In the genomic region with DNA sequence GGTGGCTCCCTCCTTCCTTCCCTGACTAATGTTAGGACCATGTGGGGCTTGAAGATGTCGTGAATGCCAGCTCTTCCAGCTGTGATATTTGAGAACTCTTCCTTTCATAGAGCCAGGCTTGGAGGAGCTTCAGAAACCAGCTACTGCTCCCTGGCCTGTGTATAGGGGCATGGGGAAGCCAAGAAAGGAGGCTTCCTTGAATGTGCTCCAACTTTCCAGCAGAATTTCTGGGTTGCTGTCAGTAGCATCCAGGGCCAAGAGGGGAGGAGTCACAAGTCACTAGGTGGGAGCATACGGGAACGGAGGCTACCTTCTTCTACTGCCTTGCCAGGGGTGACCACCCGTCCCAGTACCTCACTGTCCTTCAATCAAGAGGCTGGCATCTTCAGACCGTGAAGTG, we compare ENCODE assay signal across 38 mouse cellular contexts. TPM values are rescaled to one million over a fixed set of nuclear protein-coding genes. Genes with fewer than 3 reads are reported as not detected.
DNase-seq lines count a peak whose midpoint lies in the region; ATAC-seq and TF ChIP-seq lines count a peak whose summit lies in the region.
"Had no signal": no experiment of that assay in that cellular context is flagged by ENCODE, and none has a peak within 500 bp of the region (broad histone marks: within the 10 kb centered on the region; RNA-seq: fewer than 3 reads in every experiment).

No protein-coding gene starts in this region.

- H3K4me1 ChIP-seq in embryonic facial prominence, embryonic 14.5 days (ENCODE audit: control insufficient read depth, insufficient read depth, low read length) = no peaks in the 10 kb centered on the region; the same call in 1 of the 2 replicates
- H3K4me1 ChIP-seq in embryonic facial prominence, embryonic 10.5 days = no peaks in the 10 kb centered on the region
- H3K4me1 ChIP-seq in heart, embryonic 10.5 days = no peaks in the 10 kb centered on the region
- H3K4me1 ChIP-seq in lung, postnatal 0 days (ENCODE audit: insufficient read depth, low read depth, low read length) = no peaks in the 10 kb centered on the region

- H3K9me3 ChIP-seq in embryonic facial prominence, embryonic 14.5 days (ENCODE audit: control insufficient read depth, low read length) = no peaks in the 10 kb centered on the region
- no peaks in the 10 kb centered on the region for H3K9me3 ChIP-seq in embryonic facial prominence, embryonic 10.5 days
- H3K9me3 ChIP-seq in heart, embryonic 10.5 days = no peaks in the 10 kb centered on the region
- no peaks in the 10 kb centered on the region for H3K9me3 ChIP-seq in lung, postnatal 0 days (ENCODE audit: low read length)
- H3K9me3 ChIP-seq: embryonic facial prominence, embryonic 15.5 days; forebrain, embryonic 12.5 days; G1E had no signal

- TF ChIP-seq CTCF in lung, postnatal 0 days (IDR thresholded peaks at IDR 0.05) = no peak

- ATAC-seq in embryonic facial prominence, embryonic 14.5 days (ENCODE audit: low read depth) = no peak
- no peak for ATAC-seq in lung, postnatal 0 days
- ATAC-seq: forebrain, postnatal 0 days; hindbrain, embryonic 16.5 days; midbrain, embryonic 16.5 days; Patski had no signal

- no peak overlapping the region for H3K4me2 ChIP-seq in embryonic facial prominence, embryonic 14.5 days (ENCODE audit: low read depth, low read length)
- H3K4me2 ChIP-seq in lung, postnatal 0 days (replicated peaks; ENCODE audit: low read depth, low read length) = no peak overlapping the region
- H3K4me2 ChIP-seq: embryonic facial prominence, embryonic 15.5 days; forebrain, embryonic 12.5 days; liver, embryonic 11.5 days; midbrain, embryonic 11.5 days had no signal

- 62% methylated on average over 5 of the region's 5 CpGs for WGBS in embryonic facial prominence, embryonic 14.5 days
- 76% methylated on average over 5 of the region's 5 CpGs for WGBS in embryonic facial prominence, embryonic 10.5 days
- WGBS in heart, embryonic 10.5 days = 73% methylated on average over 5 of the region's 5 CpGs
- 55% methylated on average over 5 of the region's 5 CpGs for WGBS in lung, postnatal 0 days

- peak; percentile 33 for DNase-seq in embryonic facial prominence, embryonic 14.5 days (ENCODE audit: low spot score)
- no peak for DNase-seq in embryonic facial prominence, embryonic 10.5 days (ENCODE audit: low spot score)
- DNase-seq in heart, embryonic 10.5 days (ENCODE audit: low spot score) = peak; percentile 70
- DNase-seq in heart, adult 18-20 months = no peak
- DNase-seq in lung, postnatal 0 days (ENCODE audit: low spot score) = peak; percentile 22
- DNase-seq in lung, adult 18-20 months = no peak
- no peak for DNase-seq in cerebellum, adult 11 months
- no peak for DNase-seq in thymus, postnatal 36 days
- DNase-seq: adrenal gland, postnatal 14 days; cerebellum, adult 11-12 months; cerebellum, adult 9-11 months; forebrain, postnatal 0 days; heart, postnatal 14 days; kidney, adult 9 months; kidney, postnatal 10 days; lung, postnatal 36 days; right cerebral cortex, adult 18-20 months; thymus, adult 18-20 months; thymus, postnatal 25 days had no signal

- no peaks in the 10 kb centered on the region for H3K36me3 ChIP-seq in embryonic facial prominence, embryonic 14.5 days (ENCODE audit: control insufficient read depth, insufficient read depth, low read length)
- no peaks in the 10 kb centered on the region for H3K36me3 ChIP-seq in embryonic facial prominence, embryonic 10.5 days (replicated peaks)
- H3K36me3 ChIP-seq in heart, embryonic 10.5 days = no peaks in the 10 kb centered on the region
- no peaks in the 10 kb centered on the region for H3K36me3 ChIP-seq in lung, postnatal 0 days (ENCODE audit: insufficient read depth, low read length)
- H3K36me3 ChIP-seq: embryonic facial prominence, embryonic 15.5 days; forebrain, embryonic 12.5 days; G1E had no signal

- H3K27ac ChIP-seq in embryonic facial prominence, embryonic 14.5 days (replicated peaks; ENCODE audit: low read depth, low read length) = no peak overlapping the region
- H3K27ac ChIP-seq in embryonic facial prominence, embryonic 10.5 days (replicated peaks) = no peak overlapping the region
- no peak overlapping the region for H3K27ac ChIP-seq in heart, embryonic 10.5 days
- H3K27ac ChIP-seq in lung, postnatal 0 days (ENCODE audit: low read length) = no peak overlapping the region
- H3K27ac ChIP-seq: embryonic facial prominence, embryonic 15.5 days; forebrain, embryonic 12.5 days; stomach, postnatal 0 days had no signal

- H3K9ac ChIP-seq in embryonic facial prominence, embryonic 14.5 days (ENCODE audit: low read depth, low read length) = no peak overlapping the region
- H3K9ac ChIP-seq in lung, postnatal 0 days (replicated peaks; ENCODE audit: low read depth) = no peak overlapping the region
- H3K9ac ChIP-seq: embryonic facial prominence, embryonic 15.5 days; forebrain, embryonic 12.5 days; forebrain, postnatal 0 days had no signal

- no peak for TF ChIP-seq EP300 in lung, postnatal 0 days (IDR thresholded peaks at IDR 0.05)

- no peaks in the 10 kb centered on the region for H3K27me3 ChIP-seq in embryonic facial prominence, embryonic 14.5 days (replicated peaks; ENCODE audit: control insufficient read depth, insufficient read depth, low read length)
- peaks cover 9% of the 10 kb centered on the region; the same call in 1 of the 2 replicates for H3K27me3 ChIP-seq in embryonic facial prominence, embryonic 10.5 days (replicated peaks; ENCODE audit: low read depth, poor library complexity, severe bottlenecking)
- peaks cover 59% of the 10 kb centered on the region for H3K27me3 ChIP-seq in heart, embryonic 10.5 days (ENCODE audit: insufficient read depth, poor library complexity, severe bottlenecking)
- no peaks in the 10 kb centered on the region for H3K27me3 ChIP-seq in lung, postnatal 0 days (replicated peaks; ENCODE audit: insufficient read depth, low read length)
- H3K27me3 ChIP-seq: embryonic facial prominence, embryonic 15.5 days; Patski had no signal

- no peak overlapping the region for H3K4me3 ChIP-seq in embryonic facial prominence, embryonic 14.5 days (ENCODE audit: low read depth, low read length)
- H3K4me3 ChIP-seq in embryonic facial prominence, embryonic 10.5 days = no peak overlapping the region
- no peak overlapping the region for H3K4me3 ChIP-seq in heart, embryonic 10.5 days
- H3K4me3 ChIP-seq in lung, postnatal 0 days (ENCODE audit: low read depth, low read length) = no peak overlapping the region
- H3K4me3 ChIP-seq: embryonic facial prominence, embryonic 15.5 days; forebrain, embryonic 12.5 days had no signal

RNA-seq across cellular contexts. Expression of a gene that starts 0.4 kb away (rescaled TPM):
- polyA plus RNA-seq in embryonic facial prominence, embryonic 14.5 days (2014; fragmentation: Nextera tagmentation; extraction: Ambion mirVana) = not detected in 2 replicates
- polyA plus RNA-seq in embryonic facial prominence, embryonic 10.5 days (2016; fragmentation: Nextera tagmentation; extraction: Ambion mirVana) = not detected in 2 replicates
- polyA plus RNA-seq in heart, embryonic 10.5 days (2016; fragmentation: Nextera tagmentation; extraction: Ambion mirVana) = not detected in 2 replicates
- not detected for total RNA-seq in heart, adult 18-20 months (2021)
- 0.12 TPM in 1 of 2 replicates, not detected in the other for polyA plus RNA-seq in lung, postnatal 0 days (2015; fragmentation: Nextera tagmentation; extraction: Ambion mirVana)
- total RNA-seq: adrenal gland, postnatal 14 days; forebrain, postnatal 0 days; granulocyte monocyte progenitor cell, adult 5-6 weeks; heart, postnatal 14 days; left cerebral cortex, postnatal 10 days; megakaryocyte, adult 5-6 weeks; neutrophil, adult 5-6 weeks had no signal
- polyA plus RNA-seq: embryonic facial prominence, embryonic 15.5 days; forebrain, embryonic 12.5 days; forebrain, postnatal 0 days; G1E; heart, embryonic 14.5 days; hindbrain, embryonic 11.5 days; hindbrain, embryonic 16.5 days; limb, embryonic 11.5 days; liver, embryonic 11.5 days; liver, embryonic 16.5 days; midbrain, embryonic 11.5 days; midbrain, embryonic 16.5 days; neural tube, embryonic 11.5 days; spleen, adult 2 months; stomach, postnatal 0 days had no signal

RNA-seq across cellular contexts. Expression of a gene that starts 40.3 kb away (rescaled TPM):
- polyA plus RNA-seq in embryonic facial prominence, embryonic 14.5 days (2014; fragmentation: Nextera tagmentation; extraction: Ambion mirVana) = 20.4 and 20.5 TPM in 2 replicates
- 0.29 and 0.76 TPM in 2 replicates for polyA plus RNA-seq in embryonic facial prominence, embryonic 10.5 days (2016; fragmentation: Nextera tagmentation; extraction: Ambion mirVana)
- polyA plus RNA-seq in heart, embryonic 10.5 days (2016; fragmentation: Nextera tagmentation; extraction: Ambion mirVana) = 5.1 and 8.3 TPM in 2 replicates
- 100 to 1,000 TPM; 402 to 412 TPM for total RNA-seq in heart, adult 18-20 months (2021)
- 514 and 711 TPM in 2 replicates for polyA plus RNA-seq in lung, postnatal 0 days (2015; fragmentation: Nextera tagmentation; extraction: Ambion mirVana)
- polyA plus RNA-seq: G1E had no signal

Comparison
In these comparisons a context has a peak if more than half of its experiments do, and no peak if none do; other contexts are left out.
1. DNase-seq: peak in embryonic facial prominence, embryonic 14.5 days (single experiment), heart, embryonic 10.5 days (single experiment) and lung, postnatal 0 days (single experiment); none in embryonic facial prominence, embryonic 10.5 days (single experiment), heart, adult 18-20 months (0 of 2), lung, adult 18-20 months (0 of 2), cerebellum, adult 11 months (single experiment) and thymus, postnatal 36 days (0 of 2).
2. RNA of a gene that starts 40.3 kb away (polyA plus RNA-seq): 514 to 711 TPM in lung, postnatal 0 days; 20.4 to 20.5 TPM in embryonic facial prominence, embryonic 14.5 days, 5.1 to 8.3 TPM in heart, embryonic 10.5 days and 0.29 to 0.76 TPM in embryonic facial prominence, embryonic 10.5 days; every median in the first group is over 10 times any median in the second.